Mouse (Mus musculus) brown adipose tissue, adult 24 weeks (tissue): ENCODE results near the gene Samhd1. TPM values are rescaled to one million over a fixed set of nuclear protein-coding genes. Genes with fewer than 3 reads are reported as not detected.

Experiments
- H3K27ac ChIP-seq: fragments of 200-500 bp; replicated peaks from 2 replicates; pipeline ENCODE4 v1.5.1; 2012; ENCODE audit warnings: low read depth, mild to moderate bottlenecking, low read length
- H3K4me1 ChIP-seq: fragments of 200-500 bp; 2 replicates; pipeline ENCODE4 v1.6.1; 2012; ENCODE audit warnings: low read length, mixed read lengths; ENCODE audit not compliant: control insufficient read depth, insufficient read depth, insufficient read length
- H3K4me3 ChIP-seq: fragments of 200-500 bp; 2 replicates; pipeline ENCODE4 v1.5.1; 2012; ENCODE audit warnings: low read depth, mild to moderate bottlenecking, low read length, moderate library complexity; ENCODE audit not compliant: insufficient read depth
- polyA plus RNA-seq: library from polyadenylated mRNA; stranded (reverse); fragments of >200 nt; gene quantifications from 2 replicates; pipeline ENCODE4 v1.2.4, GENCODE M21; 2012; ENCODE audit not compliant: missing spikeins, insufficient read depth, insufficient read length

Gene Samhd1
- polyA plus RNA-seq, 1 experiment = 14.9 TPM

DNA sequence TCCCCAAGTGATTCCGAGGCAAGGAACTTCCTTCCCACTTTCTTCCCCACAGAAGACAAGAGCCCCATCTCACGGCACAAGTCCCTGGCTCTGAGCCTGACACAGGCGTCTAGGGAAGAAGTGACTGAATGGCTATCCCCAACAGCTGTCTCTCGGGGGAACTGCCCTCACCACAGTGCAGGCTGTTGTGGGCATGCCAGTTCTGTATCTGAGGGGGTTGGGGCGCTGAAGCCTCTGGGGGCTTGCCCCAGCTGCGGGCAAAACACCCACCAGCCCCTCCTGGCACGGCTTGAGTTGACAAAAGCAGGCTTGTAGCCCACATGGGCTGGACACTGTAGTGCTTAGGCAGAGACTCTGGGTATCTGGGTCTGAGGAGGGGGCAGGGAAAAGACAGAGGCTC lies 70.9 kb downstream of the Samhd1 start:
- peaks cover 51% of the 10 kb centered on the region for H3K4me1 ChIP-seq
- H3K27ac ChIP-seq = peak overlapping the region; percentile 39
- H3K4me3 ChIP-seq = no peak overlapping the region

- Histone ChIP-seq H3K27ac (peak overlapping the region; percentile 39), H3K4me1 (peaks cover 45% of the 10 kb centered on the region), H3K4me3 (no peak overlapping the region)
These were observed 71.8 kb downstream of the Samhd1 start for GRCm38 (mm10) chr2:157063241-157063700.

DNA sequence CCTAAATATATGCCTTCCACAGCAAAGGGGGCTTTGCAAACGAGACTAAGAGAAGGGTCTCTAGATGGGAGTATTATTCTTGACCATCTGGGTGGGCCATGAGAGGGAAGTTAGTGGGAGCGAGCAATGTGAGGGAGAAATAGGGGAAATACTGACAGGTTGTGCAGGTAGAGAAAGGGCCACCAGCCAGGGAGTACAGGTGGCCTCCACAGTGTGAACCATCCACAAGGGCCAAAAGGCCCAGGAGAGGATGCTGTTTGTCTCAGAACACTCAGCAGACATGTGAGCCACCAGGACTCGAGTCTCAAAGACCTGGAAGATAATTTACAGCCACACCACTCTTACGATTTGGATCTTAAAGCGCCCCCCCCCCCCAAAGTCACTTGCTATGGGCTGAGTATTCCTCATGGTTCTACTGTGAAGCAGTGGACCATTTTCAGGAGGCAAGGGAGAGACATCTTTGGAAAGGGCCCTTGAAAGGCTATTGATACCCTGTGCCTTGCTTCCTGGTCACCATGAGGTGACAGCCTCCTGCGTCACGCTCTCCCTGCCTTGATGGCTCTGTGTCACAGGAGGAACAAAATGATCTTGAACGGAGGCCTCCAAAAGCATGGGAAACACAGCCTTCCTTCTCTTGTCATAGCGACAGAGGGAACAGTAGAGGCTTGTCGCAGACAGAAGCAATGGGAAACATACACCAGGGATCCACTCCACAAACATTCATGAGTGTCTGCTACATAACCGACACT lies 74.3 kb downstream of the Samhd1 start:
- H3K4me1 ChIP-seq = peaks cover 34% of the 10 kb centered on the region
- no peak overlapping the region for H3K4me3 ChIP-seq
- no peak overlapping the region for H3K27ac ChIP-seq

GRCm38 (mm10) chr2:157060037-157060436 lies 75.0 kb downstream of the Samhd1 start:
- H3K27ac ChIP-seq = no peak overlapping the region
- H3K4me3 ChIP-seq = no peak overlapping the region
- peaks cover 33% of the 10 kb centered on the region for H3K4me1 ChIP-seq

GRCm38 (mm10) chr2:157059166-157059565 lies 75.9 kb downstream of the Samhd1 start:
- Histone ChIP-seq H3K4me3 (no peak overlapping the region), H3K4me1 (peaks cover 31% of the 10 kb centered on the region), H3K27ac (no peak overlapping the region)

DNA sequence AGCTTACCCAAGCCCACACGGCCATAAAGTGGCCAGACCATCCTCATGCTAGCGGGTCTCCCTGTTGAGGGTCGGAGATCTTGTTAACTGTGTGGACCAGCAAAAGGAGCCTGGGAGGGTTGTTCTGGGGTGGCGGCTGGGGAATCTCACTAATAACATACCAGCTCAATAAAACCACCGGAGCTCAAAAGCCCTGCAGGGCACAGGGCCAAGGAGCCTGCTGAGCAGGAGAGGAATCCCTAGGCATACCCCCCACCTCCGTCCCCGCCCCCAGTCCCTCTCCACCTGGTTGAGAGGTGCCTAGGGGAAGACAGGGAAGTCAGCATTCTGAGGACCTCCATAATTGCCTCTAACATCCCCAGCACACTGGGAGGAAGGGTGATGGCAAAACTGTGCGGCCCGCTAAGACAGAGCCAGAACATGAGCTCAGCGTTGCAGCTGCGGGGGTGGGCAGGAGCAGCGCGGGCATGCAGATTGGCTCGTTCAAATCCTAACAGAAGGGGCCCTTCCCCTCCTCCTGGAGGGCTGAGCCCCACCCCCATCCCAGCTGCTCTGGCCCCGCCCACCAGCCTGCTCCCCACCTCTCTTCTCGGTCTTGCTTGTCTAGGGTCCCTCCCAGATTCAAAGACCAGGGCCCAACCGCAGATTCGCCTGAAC lies 76.6 kb downstream of the Samhd1 start:
- H3K27ac ChIP-seq = no peak overlapping the region
- H3K4me1 ChIP-seq = peaks cover 28% of the 10 kb centered on the region
- no peak overlapping the region for H3K4me3 ChIP-seq

DNA sequence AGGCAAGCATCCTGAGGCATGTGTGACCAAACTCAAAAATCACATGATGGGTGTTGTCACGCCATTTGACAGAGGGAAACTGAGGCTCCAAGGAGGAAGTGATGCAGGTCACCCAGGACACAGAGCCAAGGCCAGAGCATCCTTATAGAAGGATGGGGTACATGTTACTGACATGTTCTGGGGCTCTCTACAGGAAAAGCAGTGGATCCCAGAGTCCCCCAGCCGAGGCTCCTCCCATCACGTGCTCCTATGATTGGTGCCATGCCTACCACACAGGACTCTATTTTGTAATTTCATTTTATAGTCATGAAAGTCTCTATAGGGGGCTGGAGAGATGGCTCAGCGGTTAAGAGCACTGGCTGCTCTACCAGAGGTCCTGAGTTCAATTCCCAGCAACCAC lies 77.3 kb downstream of the Samhd1 start:
- Histone ChIP-seq H3K27ac (no peak overlapping the region), H3K4me3 (no peak overlapping the region), H3K4me1 (peaks cover 22% of the 10 kb centered on the region)

- H3K27ac ChIP-seq = no peak overlapping the region
These were observed 77.9 kb downstream of the Samhd1 start for GRCm38 (mm10) chr2:157057186-157057585.

DNA sequence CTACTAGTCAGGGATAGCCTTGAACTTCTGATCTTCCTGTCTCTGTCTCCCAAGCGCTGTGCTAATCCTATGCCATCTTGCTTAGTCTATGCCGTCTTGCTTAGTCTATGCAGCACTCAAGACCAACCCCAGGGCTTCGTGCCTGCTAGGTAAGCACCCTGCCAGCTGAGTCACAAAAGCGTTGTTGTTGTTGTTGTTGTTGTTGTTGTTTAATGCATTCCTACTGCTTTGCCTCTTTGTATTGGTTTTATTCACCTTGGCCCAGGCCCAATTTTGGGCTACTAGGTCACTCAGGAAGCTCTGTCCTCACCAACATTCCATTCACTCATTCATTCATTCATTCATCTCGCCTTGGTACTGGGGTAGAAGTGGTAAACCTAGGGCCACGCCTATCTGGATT lies 79.3 kb downstream of the Samhd1 start:
- Histone ChIP-seq H3K27ac (peak overlapping the region; percentile 40), H3K4me3 (no peak overlapping the region), H3K4me1 (peaks cover 17% of the 10 kb centered on the region)

More at GRCm38 (mm10) chr2:157057186-157057585, 77.9 kb downstream of the Samhd1 start:
- Histone ChIP-seq H3K4me3 (no peak overlapping the region), H3K4me1 (peaks cover 18% of the 10 kb centered on the region)

DNA sequence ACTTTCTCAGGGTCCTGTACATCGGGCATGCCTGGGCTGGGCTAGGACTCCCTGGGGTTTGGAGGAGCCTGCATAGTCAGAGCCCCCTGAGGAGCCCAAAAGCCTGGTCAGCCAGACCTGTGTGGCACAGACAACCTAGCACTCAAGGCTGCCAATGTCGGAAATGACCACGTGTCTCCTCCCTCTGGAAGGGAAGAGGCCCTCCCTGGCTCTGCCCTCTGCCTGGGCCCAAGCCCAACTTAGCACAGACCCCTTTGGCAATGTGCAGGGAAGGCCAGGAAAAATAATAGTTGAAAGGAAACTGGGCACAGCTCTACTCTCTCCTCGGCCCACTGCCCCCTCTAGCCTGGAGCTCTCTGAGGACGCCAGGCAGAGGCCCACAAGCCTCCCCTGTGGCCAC lies 80.2 kb downstream of the Samhd1 start:
- Histone ChIP-seq H3K4me3 (no peak overlapping the region), H3K4me1 (peaks cover 17% of the 10 kb centered on the region), H3K27ac (peak overlapping the region; percentile 79)

DNA sequence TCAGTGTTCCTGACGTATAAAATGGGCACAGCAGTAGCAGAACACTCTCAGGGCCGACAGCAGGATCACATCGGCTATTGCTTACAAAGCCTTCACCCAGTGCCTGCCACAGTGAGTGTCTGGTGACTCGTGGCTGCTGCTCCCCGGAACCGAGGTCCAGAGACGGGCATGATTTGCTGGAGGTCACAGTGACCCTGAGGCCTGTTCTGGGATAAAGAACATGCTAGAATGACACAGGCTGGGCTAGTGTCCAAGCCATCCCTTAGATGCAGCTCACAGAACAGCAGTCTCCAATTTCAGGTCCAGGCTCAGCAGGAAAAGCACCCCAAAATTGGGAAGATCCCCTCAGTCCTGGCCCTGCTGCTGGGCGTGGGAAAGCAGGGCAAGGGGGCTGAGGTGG lies 80.8 kb downstream of the Samhd1 start:
- H3K4me1 ChIP-seq = peaks cover 17% of the 10 kb centered on the region
- peak overlapping the region; percentile 73 for H3K27ac ChIP-seq
- no peak overlapping the region for H3K4me3 ChIP-seq

DNA sequence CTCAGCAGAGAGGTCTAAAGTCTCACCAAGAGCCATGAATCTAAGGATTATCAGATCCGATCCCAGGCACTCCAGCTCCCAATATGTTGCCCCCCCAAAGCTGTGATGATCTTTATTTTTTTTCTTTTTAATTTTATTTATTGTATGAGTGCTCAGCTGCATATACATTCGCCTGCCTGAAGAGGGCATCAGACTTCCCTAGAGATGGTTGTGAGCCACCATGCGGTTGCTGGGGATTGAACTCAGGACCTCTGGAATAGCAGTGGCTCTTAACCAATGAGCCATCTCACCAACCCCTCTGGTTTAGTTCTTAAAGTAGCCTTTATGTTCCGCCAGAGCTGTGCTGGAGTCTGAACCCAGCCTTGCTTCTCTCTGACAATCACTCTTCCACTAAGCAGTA lies 81.3 kb downstream of the Samhd1 start:
- H3K4me3 ChIP-seq = no peak overlapping the region
- peak overlapping the region; percentile 73 for H3K27ac ChIP-seq
- H3K4me1 ChIP-seq = peaks cover 17% of the 10 kb centered on the region

GRCm38 (mm10) chr2:157053124-157053523 lies 81.9 kb downstream of the Samhd1 start:
- no peak overlapping the region for H3K27ac ChIP-seq
- peaks cover 20% of the 10 kb centered on the region for H3K4me1 ChIP-seq
- H3K4me3 ChIP-seq = no peak overlapping the region

DNA sequence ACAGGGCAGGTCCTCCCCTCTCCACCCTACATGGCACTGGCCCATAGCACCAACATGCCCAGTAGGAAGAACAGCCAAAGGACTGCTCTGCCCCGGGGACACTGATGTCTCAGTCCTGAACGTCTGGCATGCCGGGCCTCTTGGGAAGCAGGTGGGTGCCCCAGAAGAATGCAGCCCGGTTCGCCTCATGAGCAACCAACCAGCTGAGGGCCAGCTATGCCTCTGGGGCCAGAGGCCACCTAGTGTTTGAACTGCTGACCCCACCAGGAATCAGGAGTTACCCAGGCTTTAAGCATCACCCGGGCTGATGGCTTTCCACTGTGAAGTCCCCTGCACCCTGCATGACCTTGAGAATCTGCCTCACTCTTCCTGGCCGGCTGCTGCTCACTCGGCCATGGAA lies 82.6 kb downstream of the Samhd1 start:
- Histone ChIP-seq H3K4me3 (no peak overlapping the region), H3K27ac (no peak overlapping the region), H3K4me1 (peaks cover 20% of the 10 kb centered on the region)

DNA sequence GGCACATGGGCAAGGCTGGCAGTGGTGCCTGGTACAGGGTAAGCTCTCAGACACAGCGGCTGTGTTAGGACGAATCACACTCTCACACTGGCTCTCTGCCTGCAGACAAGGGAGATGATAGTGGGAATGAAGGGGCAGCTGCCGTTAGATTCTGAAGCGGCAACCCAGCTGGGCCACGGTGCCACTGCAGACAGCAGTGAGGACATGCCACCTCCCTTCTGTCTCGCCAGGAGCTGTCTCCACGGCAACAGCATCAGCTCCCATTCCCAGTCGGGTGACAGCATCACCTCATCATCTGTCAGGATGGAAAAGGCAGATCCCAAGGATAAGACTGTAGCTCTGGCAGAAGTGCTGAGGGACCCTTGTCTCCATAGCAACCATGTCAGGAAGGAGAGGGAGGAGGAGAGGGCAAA lies 85.2 kb downstream of the Samhd1 start:
- H3K4me1 ChIP-seq = peaks cover 11% of the 10 kb centered on the region
- no peak overlapping the region for H3K27ac ChIP-seq
- H3K4me3 ChIP-seq = no peak overlapping the region
